Mouse (Mus musculus): ENCODE data around the gene Esrra.

The Esrra gene

GRCm38 (mm10) chr19:6921647-6922567 lies at the start of gene Esrra:
TSS of gene Esrra (minus strand) at chr19:6921813.
- DNase-seq (ENCODE audit: low spot score): peak; percentile 100

- DNase-seq (ENCODE audit: low spot score): no peak
These were observed 49.0 kb upstream of the Esrra start for GRCm38 (mm10) chr19:6970460-6971085.

DNA sequence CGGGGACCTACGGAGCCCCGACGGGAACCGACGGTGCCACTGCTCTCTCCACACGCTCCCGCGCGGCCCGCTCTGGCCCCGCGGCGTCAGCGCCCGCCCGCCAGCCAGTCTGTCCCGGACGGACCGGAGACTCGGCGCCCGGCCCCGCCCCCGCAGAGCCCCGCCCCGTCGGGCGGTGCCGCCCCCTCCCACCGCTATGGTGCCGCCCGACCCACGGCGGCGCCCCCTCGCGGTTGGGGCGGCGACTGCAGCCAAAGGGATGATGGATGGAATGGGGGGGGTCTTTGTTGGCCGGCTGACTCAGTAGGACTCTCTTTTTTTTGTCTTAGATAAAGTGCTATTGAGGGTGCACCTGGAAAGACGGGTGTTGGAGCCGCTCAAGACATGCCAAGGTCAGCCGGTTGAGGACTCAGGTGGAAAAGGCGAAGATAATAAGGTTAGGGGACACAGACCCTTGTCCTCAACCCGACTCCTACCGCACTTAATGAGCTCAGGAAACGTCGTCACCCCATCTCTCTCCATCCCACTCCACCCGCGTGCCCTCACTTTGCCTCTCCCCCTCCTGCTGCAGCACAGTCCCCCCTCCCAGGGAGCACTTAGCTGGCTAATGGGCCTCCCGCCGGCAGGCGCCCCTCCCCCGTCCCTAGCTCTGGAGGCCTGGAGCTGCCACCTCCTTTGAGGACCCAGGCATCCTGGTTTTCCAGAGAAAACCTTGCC lies 48.2 kb upstream of the Esrra start:
- peak; percentile 81 for DNase-seq (ENCODE audit: low spot score)

DNA sequence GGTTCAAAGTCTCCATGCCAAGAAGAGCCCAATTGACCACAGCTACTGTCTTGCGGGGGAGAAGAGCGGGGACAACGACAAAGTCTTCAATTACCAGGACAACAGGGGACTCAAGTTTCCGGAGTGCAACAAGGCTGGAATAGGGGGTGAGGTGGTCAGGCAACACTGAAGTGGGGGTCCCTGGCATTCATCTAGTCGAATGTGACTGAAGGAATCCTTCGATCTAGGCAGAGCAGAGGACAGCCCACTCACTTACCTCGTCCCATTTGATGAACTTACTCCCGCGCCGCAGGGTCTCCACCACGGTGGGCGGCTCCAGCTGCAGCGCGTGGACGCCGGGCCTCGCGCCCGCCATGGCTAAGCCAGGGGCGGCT lies 47.7 kb upstream of the Esrra start:
- peak; percentile 43 for DNase-seq (ENCODE audit: low spot score)

DNA sequence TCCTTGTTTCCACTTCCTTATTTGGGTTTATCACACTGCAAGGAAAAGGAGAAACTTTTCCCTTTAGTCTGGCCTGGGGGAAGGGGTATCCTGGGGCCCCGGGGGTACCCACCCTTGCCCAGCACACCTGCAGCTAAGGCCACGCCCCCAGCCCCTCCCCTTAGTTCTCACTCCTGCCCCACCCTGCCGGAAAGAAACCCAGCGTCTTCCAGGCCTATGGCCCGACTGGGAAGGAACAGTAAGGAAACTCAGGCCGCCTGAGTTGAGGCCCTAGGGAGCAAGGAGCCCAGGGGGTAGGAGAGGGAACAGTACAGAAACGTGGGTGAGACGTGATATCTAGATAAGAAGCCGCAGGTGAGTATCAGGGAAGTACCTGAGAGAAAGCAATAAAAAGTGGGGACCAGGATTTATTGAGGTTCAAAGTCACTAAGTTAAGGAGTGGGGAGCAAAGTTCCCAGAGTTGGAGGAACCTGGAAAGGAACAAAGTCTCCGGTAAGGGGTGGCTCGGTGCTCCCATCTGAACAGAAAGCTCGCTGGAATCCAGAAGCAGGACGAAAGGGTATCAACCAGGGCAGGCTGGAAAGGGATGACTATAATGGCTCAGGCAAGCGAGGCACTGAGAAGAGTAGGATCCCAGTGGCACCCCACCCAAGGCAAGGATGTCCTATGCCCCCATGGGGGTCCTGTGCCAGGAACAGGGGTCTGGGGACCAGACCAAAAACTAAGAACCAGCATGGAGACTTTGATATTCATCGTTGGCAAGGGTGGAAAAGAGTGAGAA lies 47.1 kb upstream of the Esrra start:
- peak; percentile 72 for DNase-seq (ENCODE audit: low spot score)

- DNase-seq (ENCODE audit: low spot score): no peak
These were observed 34.8 kb upstream of the Esrra start for GRCm38 (mm10) chr19:6956461-6956860.

DNA sequence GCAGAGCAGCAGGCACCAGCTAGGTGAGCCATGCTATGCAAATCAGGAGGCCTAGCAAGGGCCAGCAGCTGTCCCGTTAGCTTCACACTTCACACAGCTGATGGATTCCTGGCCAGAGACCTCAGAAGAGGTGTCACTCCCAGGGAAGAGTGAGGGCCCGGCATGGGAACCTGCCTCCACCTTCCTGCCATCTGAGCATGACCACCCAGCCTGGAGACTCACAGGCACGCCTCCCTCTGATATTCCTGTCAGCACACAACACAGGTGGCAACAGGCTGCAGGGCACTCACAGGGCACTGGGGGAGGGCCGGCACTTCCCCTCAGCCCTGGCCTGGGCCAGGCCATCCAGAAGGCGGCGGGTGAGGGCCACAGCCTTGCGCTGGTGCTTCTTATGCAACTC lies 33.8 kb upstream of the Esrra start:
- DNase-seq (ENCODE audit: low spot score): no peak

GRCm38 (mm10) chr19:6954046-6954445 lies 32.4 kb upstream of the Esrra start:
- no peak for DNase-seq (ENCODE audit: low spot score)

DNA sequence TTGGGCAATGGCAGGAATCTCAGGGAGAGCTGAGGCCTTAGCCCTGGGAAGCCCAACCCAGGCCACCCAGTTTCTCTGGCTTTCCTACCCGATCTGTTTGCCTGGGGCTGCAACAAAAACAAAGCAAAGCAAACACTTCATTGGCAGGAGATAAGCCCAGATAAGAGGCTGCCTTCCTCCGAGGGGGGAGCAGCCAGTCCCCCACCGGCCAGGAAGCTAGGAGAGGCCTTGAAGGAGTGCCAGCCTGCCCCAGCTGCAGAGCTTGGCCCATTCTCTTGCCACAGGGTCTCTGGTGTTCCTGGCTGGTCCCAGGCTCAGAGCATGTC lies 31.1 kb upstream of the Esrra start:
- no peak for DNase-seq (ENCODE audit: low spot score)

DNA sequence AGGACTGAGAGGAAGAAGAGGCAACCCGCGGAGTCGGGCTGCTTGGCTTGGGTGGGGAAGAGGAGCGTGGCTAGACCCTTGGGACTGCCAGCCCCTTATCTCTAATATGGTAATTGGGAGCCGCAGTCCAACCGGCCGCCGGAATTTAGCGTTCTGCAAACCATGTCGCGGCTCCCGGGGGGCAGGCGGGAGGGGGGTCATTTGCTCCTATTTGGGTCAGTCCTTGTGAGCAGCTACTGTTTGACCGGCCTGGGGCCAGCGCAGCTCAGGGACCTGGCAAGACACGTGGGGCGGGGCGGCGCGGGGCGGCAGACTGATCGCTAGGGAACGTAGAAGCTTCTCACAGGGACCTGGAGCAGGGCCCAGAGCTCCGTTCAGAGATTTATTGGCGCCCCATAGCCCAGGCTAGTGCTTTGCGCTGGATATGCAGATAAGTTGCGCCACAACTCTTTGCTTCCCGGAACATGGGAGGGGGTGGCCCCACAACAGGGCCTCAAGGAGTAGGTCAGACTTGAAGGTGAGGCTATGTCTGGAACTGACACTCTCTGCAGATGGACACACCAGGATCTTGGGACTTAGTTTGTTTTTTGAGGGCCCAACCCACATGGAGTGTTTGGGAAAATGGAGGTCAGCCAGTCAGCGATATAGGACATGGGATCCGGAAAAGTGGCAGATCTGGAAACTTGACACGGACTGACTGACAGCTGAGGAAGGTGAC lies 30.5 kb upstream of the Esrra start:
- DNase-seq (ENCODE audit: low spot score): peak; percentile 97

DNA sequence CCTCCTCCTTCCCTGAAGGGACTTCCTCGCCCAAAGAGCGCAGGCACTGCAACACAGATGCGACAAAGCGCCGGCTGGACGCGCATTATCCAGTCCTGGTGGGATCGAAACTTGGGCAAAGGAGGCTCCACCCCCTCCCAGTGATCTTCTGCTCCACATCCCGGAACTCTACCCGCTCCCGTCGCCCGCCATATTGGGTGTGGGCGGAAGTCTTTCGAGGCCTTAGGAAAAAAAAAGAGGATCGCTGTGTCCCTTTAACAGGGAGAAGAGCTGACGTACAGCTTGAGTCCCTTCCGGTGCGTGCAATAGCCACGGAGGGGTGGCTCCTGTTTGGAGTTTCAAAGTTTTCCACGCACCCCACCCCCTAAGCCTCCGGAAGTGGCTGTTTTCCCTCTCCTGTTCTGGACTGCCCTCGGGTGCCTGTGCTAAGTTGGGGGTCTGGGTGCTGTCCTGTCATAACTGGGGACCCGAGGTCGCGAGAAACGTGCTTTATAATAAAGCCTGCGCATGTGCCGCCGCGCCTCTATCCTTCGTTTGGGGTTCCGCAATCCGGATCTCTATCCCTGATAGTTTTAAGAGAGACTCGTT lies 29.9 kb upstream of the Esrra start:
- peak; percentile 98 for DNase-seq (ENCODE audit: low spot score)

DNA sequence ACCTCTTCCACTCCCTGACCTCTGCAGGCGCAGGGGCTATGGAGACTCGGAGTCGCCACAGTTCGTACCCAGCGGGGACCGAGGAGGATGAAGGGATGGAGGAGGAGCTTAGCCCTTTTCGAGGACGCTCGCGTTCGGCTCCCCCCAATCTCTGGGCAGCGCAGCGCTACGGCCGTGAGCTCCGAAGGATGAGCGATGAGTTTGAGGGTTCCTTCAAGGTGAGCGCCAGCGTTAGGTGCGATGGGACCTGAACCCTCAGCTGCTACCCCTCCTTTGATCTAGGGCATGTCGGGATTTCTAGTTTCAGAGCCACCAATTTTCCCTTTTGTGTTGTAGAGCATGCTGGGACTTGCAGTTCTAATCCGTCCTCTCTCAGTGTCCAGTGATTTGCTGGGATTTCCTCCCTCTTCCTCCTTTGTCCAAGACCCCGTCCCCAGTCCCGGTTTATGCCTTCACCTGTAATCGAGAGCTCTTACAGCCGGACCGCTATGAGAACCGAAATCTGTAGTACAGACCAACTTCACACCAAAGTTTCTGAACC lies 29.1 kb upstream of the Esrra start:
- DNase-seq (ENCODE audit: low spot score): peak; percentile 75

DNA sequence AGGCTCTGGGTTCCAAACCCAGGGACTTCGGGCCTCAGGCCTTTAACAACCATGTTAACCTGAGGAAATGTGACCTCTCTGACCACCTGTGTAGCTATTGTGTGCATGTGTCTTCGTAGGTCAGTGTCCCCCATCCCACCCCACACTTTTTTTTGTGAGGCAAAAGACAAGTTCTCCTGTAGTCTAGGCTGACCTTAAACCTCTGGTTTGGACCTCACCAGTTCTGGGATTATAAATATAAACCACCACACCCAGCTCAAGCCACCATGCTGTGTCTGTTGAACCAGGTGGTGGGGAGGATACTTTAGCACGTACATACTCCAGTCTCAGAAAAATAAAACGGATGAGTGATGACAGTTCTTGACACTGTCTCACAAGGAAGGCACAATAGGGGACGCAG lies 28.3 kb upstream of the Esrra start:
- DNase-seq (ENCODE audit: low spot score): no peak

DNA sequence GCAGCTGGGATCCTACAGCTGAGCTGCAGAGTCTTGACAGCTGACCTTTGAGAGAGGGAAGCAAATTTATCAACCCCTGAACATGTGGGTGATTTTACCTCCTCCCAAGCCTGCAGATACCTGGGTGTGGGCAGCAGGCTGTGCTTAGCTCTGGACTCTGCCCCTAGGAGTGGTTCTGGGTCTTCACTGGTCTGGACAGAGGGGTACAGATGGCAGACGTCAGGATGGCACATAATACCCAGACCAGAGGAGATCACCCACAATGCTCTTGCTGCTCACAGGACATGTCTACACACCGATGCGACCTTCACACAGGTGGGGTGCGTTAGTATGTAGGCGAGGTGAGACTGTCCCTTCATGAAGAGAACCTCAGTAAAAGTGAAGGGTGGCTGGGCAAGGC lies 27.9 kb upstream of the Esrra start:
- no peak for DNase-seq (ENCODE audit: low spot score)

DNA sequence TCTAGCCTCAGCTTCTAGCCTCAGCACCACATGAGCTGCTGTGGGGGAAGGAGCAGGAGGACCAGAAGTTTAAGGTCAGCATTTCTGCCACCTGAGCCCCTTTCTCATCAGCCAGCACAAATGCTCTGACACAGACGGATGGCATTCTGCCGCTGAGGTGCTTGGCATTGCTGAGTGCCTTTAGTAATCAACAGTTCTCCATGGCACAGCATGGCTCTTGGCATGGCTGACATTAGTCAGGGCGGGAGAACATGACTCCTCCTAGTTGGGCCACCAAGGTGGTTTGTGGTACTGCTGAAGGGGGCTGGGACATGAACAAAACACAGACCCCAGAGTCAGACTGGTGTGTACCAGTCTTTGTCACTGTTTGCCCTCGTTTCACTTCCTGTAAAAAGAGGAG lies 26.6 kb upstream of the Esrra start:
- DNase-seq (ENCODE audit: low spot score): no peak

- DNase-seq (ENCODE audit: low spot score): no peak
These were observed 26.1 kb upstream of the Esrra start for GRCm38 (mm10) chr19:6947742-6948141.

DNA sequence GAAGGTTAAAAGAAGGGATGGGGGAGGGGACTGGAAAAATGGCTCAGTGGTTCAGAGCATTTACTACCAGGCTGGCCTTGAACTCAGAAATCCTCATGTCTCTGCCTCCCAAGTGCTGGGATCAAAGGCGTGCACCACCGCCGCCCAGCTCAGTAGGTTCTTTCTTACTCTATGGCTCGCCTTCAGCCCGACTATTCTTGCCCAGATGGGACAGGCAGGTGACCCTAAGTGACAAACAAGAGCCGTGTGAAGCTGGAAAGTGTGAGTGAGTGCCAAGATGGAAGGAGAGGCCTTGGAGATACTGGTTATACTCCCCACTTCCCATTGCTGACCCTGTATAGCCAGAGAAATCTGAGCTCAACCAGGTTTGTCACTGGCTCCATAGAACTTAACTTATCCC lies 22.1 kb upstream of the Esrra start:
- no peak for DNase-seq (ENCODE audit: low spot score)

GRCm38 (mm10) chr19:6942764-6943163 lies 21.2 kb upstream of the Esrra start:
- no peak for DNase-seq (ENCODE audit: low spot score)

GRCm38 (mm10) chr19:6942249-6942691 lies 20.7 kb upstream of the Esrra start, which contains the start of gene Gpr137:
TSS of gene Gpr137 (minus strand) at chr19:6942480.
- peak; percentile 96 for DNase-seq (ENCODE audit: low spot score)

GRCm38 (mm10) chr19:6941372-6942248 lies 20.0 kb upstream of the Esrra start, which contains the start of gene Bad:
TSS of gene Bad (plus strand) at chr19:6941861.
- peak; percentile 96 for DNase-seq (ENCODE audit: low spot score)

Data from adipocyte (in vitro differentiated cells).